Mouse (Mus musculus) 3T3-L1 (cell line): ENCODE results near the gene Usp32.
"Not testable (repeated sequence)": the region's sequence is repeated elsewhere in the genome, so short reads cannot be mapped to it uniquely, and the experiment has no call there.

Experiments used
- DNase-seq: peaks from one replicate; pipeline ENCODE4 v3.0.0-alpha.2; 2015; ENCODE audit warnings: low read depth, low spot score

Usp32 gene

GRCm38 (mm10) chr11:85139581-85140540 is at the start of gene Usp32:
Gene Usp32, minus strand, starts transcription at chr11:85140161.
- peak; percentile 96 for DNase-seq

- no peak for DNase-seq
Measured at GRCm38 (mm10) chr11:85189110-85189509, 49.1 kb upstream of the Usp32 start.

GRCm38 (mm10) chr11:85184839-85185238 is 44.9 kb upstream of the Usp32 start:
- no peak for DNase-seq

- DNase-seq = peak; percentile 62
Measured at GRCm38 (mm10) chr11:85184082-85184481, 44.1 kb upstream of the Usp32 start.

- no peak for DNase-seq
Measured at GRCm38 (mm10) chr11:85183284-85183779, 43.4 kb upstream of the Usp32 start.

GRCm38 (mm10) chr11:85182617-85183283 is 42.8 kb upstream of the Usp32 start:
- peak; percentile 52 for DNase-seq

- no peak for DNase-seq
Measured at GRCm38 (mm10) chr11:85178413-85178812, 38.5 kb upstream of the Usp32 start.

GRCm38 (mm10) chr11:85177761-85178160 is 37.8 kb upstream of the Usp32 start:
- DNase-seq = no peak

GRCm38 (mm10) chr11:85175941-85176340 is 36.0 kb upstream of the Usp32 start:
- peak; percentile 44 for DNase-seq

GRCm38 (mm10) chr11:85170833-85171232 is 30.9 kb upstream of the Usp32 start:
- DNase-seq = no peak

GRCm38 (mm10) chr11:85170058-85170740 is 30.2 kb upstream of the Usp32 start, which contains the start of gene 1700125H20Rik:
Gene 1700125H20Rik, plus strand, starts transcription at chr11:85170404.
- peak; percentile 82 for DNase-seq

- DNase-seq = no peak
Measured at GRCm38 (mm10) chr11:85167503-85167902, 27.5 kb upstream of the Usp32 start.

- no peak for DNase-seq
Measured at GRCm38 (mm10) chr11:85164371-85164770, 24.4 kb upstream of the Usp32 start.

- not testable (repeated sequence) for DNase-seq
Measured at GRCm38 (mm10) chr11:85163014-85163413, 23.1 kb upstream of the Usp32 start.

- DNase-seq = peak; percentile 70
Measured at GRCm38 (mm10) chr11:85157301-85157700, 17.3 kb upstream of the Usp32 start.

GRCm38 (mm10) chr11:85152256-85152930 is 12.4 kb upstream of the Usp32 start:
- DNase-seq = peak; percentile 85

GRCm38 (mm10) chr11:85138776-85139474 is 1.0 kb downstream of the Usp32 start:
- peak; percentile 44 for DNase-seq

- no peak for DNase-seq
Measured at GRCm38 (mm10) chr11:85131542-85131941, 8.4 kb downstream of the Usp32 start.

GRCm38 (mm10) chr11:85128883-85129282 is 11.1 kb downstream of the Usp32 start:
- DNase-seq = no peak
